7 mouse cellular contexts compared by ENCODE assay signal in genomic region chr17:84365791-84366301, GRCm38 (mm10).
DNase-seq lines count a peak whose midpoint lies in the region.

No protein-coding gene starts in this region.

- DNase-seq in brain, adult 2 months (ENCODE audit: low read depth, low spot score) = peak; percentile 61
- peak; percentile 60 for DNase-seq in embryo, embryonic 11 days
- DNase-seq in hindlimb bud, embryonic 11.5 days (ENCODE audit: extremely low spot score, low read depth, low spot score) = peak; percentile 42
- peak; percentile 71 for DNase-seq in lung, postnatal 25 days (ENCODE audit: low spot score)
- DNase-seq in spleen, adult 18-20 months = no peak
- DNase-seq in left cerebral cortex, postnatal 36 days (ENCODE audit: low spot score in 2 of 2) = no peak
- DNase-seq in heart, adult 18-20 months = no peak

- intact Hi-C loops in left cerebral cortex, postnatal 36 days (cut with DNase I) = no loop called here

Comparison
In these comparisons a context has a peak if more than half of its experiments do, and no peak if none do; other contexts are left out.
1. DNase-seq: peak in brain, adult 2 months (single experiment), embryo, embryonic 11 days (single experiment), hindlimb bud, embryonic 11.5 days (single experiment) and lung, postnatal 25 days (single experiment); none in spleen, adult 18-20 months (0 of 2), left cerebral cortex, postnatal 36 days (0 of 2) and heart, adult 18-20 months (0 of 2).